Mouse (Mus musculus): ENCODE measurements around the gene Esyt2. TPM values are rescaled to one million over a fixed set of nuclear protein-coding genes. Genes with fewer than 3 reads are reported as not detected.

Gene Esyt2
- polyA plus RNA-seq, 1 experiment from 2014 or later, result 15.7 TPM

DNA sequence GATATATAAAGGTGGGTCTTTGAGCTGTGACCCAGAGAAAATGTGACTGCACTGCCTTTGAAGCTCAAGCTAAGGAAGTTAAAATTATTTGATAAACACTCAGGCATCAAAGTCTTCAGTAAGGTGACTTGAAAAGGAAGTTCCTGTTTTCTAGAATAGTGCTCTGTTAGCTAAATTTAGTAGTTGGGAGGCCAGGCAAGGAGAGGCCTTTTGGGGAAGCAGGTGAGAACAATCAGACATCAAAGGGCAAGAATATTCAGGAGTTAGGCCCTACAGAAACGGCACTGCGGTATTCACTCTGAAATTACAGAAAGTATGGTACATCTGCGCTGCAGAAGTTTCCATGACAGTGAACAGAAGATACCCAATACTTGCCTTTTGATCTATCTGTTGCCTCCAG is 34.5 kb downstream of the Esyt2 start:
- H3K9me3 ChIP-seq (replicated peaks; ENCODE audit: control insufficient read depth, low read length), result no peaks in the 10 kb centered on the region
- no peak overlapping the region for H3K4me3 ChIP-seq (ENCODE audit: low read depth, low read length)
- H3K4me2 ChIP-seq, result no peak overlapping the region
- H3K4me1 ChIP-seq (ENCODE audit: control insufficient read depth, insufficient read depth, low read length), result 0 out of 2 replicates have a peak, but pooled peaks cover 2% of the 10 kb centered on the region
- H3K9ac ChIP-seq (ENCODE audit: low read depth, low read length), result no peak overlapping the region
- no peak overlapping the region for H3K27ac ChIP-seq (ENCODE audit: low read depth, low read length)
- H3K27me3 ChIP-seq (ENCODE audit: control insufficient read depth, insufficient read depth, low read length), result no peaks in the 10 kb centered on the region
- no peaks in the 10 kb centered on the region for H3K36me3 ChIP-seq (ENCODE audit: control insufficient read depth, insufficient read depth, low read length)
- no peak for ATAC-seq (replicated peaks; ENCODE audit: insufficient number of reproducible peaks, low FRiP score, low TSS enrichment)
- WGBS (ENCODE audit: insufficient replicate concordance), result 85% methylated on average over 3 of the region's 3 CpGs

DNA sequence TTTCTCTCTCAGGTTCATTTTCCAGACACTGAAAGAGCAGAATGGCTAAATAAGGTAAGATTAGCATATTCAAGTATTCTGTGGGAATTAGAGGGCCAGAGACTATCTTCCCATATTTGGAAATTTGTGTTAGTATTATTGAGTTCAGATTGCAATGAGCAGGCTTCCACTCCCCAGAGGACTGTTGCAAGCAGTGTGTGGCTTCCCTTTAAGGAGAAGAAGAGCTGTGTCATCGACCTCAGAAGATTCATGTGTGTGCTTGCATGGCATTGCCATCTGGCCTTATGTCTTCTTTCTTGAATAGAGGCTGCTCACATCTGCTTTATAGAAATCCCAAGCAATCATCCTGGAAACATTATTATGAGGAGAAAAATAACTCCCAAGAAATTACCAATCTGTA is 36.8 kb downstream of the Esyt2 start:
- Histone ChIP-seq H3K9ac (ENCODE audit: low read depth, low read length) (no peak overlapping the region), H3K4me2 (no peak overlapping the region), H3K9me3 (replicated peaks; ENCODE audit: control insufficient read depth, low read length) (no peaks in the 10 kb centered on the region), H3K27ac (ENCODE audit: low read depth, low read length) (no peak overlapping the region), H3K4me1 (ENCODE audit: control insufficient read depth, insufficient read depth, low read length) (0 out of 2 replicates have a peak, but pooled peaks cover 2% of the 10 kb centered on the region), H3K36me3 (ENCODE audit: control insufficient read depth, insufficient read depth, low read length) (no peaks in the 10 kb centered on the region), H3K4me3 (ENCODE audit: low read depth, low read length) (no peak overlapping the region), H3K27me3 (ENCODE audit: control insufficient read depth, insufficient read depth, low read length) (no peaks in the 10 kb centered on the region)
- ATAC-seq (replicated peaks; ENCODE audit: insufficient number of reproducible peaks, low FRiP score, low TSS enrichment), result no peak
- 86% methylated on average over 1 of the region's 1 CpGs for WGBS (ENCODE audit: insufficient replicate concordance)

DNA sequence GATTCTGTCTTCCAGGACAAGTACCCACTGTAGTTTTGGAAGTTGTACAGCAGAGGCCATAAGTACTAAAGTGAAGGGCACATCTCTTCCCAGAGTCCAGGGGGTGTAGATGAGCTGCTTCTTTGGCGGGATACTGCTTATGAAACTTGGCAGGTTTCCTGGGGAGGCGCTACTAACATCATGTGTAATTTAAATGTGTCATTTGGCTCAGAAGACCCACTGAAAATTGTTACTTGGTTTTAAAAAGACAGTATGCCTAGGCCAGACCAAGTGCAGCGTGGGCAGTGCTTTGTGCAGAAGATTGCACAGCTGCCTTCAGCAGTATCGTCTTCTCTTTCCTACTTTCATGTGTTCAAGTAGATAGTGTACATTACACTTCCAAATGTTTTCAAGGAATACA is 44.5 kb downstream of the Esyt2 start:
- ATAC-seq (replicated peaks; ENCODE audit: insufficient number of reproducible peaks, low FRiP score, low TSS enrichment), result no peak
- 83% methylated on average over 4 of the region's 4 CpGs for WGBS (ENCODE audit: insufficient replicate concordance)
- H3K9ac ChIP-seq (ENCODE audit: low read depth, low read length), result no peak overlapping the region

DNA sequence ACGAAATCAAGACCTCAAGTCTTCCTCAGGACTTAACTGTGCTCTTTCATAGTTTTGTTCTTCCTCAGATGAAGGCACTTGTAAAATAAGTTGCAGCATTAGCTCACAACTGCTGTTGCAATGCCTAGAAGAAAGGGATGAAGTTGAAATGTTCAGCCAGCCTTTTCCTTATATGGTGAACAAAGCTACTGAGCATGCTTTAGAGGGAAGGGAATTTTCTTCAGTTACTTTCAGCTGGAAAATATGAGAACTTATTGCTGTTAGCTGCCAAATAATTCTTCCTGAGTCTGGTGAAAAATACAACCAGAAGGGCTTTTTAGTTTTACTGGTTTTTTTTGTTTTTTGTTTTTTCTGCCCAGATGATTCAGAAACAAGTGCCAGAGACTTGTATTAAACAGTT is 45.2 kb downstream of the Esyt2 start:
- Histone ChIP-seq H3K4me3 (ENCODE audit: low read depth, low read length) (no peak overlapping the region), H3K4me2 (no peak overlapping the region), H3K9me3 (replicated peaks; ENCODE audit: control insufficient read depth, low read length) (no peaks in the 10 kb centered on the region), H3K36me3 (ENCODE audit: control insufficient read depth, insufficient read depth, low read length) (peaks cover 3% of the 10 kb centered on the region; the same call in 1 of the 2 replicates), H3K9ac (ENCODE audit: low read depth, low read length) (no peak overlapping the region), H3K27ac (ENCODE audit: low read depth, low read length) (no peak overlapping the region), H3K27me3 (ENCODE audit: control insufficient read depth, insufficient read depth, low read length) (no peaks in the 10 kb centered on the region), H3K4me1 (ENCODE audit: control insufficient read depth, insufficient read depth, low read length) (no peaks in the 10 kb centered on the region)
- no peak for ATAC-seq (replicated peaks; ENCODE audit: insufficient number of reproducible peaks, low FRiP score, low TSS enrichment)
- 70% methylated on average over 1 of the region's 1 CpGs for WGBS (ENCODE audit: insufficient replicate concordance)

More for the DNA sequence above, 44.5 kb downstream of the Esyt2 start:
- Histone ChIP-seq H3K4me2 (no peak overlapping the region), H3K4me3 (ENCODE audit: low read depth, low read length) (no peak overlapping the region), H3K4me1 (ENCODE audit: control insufficient read depth, insufficient read depth, low read length) (no peaks in the 10 kb centered on the region), H3K9me3 (replicated peaks; ENCODE audit: control insufficient read depth, low read length) (no peaks in the 10 kb centered on the region), H3K27me3 (ENCODE audit: control insufficient read depth, insufficient read depth, low read length) (no peaks in the 10 kb centered on the region), H3K27ac (ENCODE audit: low read depth, low read length) (no peak overlapping the region), H3K36me3 (ENCODE audit: control insufficient read depth, insufficient read depth, low read length) (peaks cover 3% of the 10 kb centered on the region; the same call in 1 of the 2 replicates)

DNA sequence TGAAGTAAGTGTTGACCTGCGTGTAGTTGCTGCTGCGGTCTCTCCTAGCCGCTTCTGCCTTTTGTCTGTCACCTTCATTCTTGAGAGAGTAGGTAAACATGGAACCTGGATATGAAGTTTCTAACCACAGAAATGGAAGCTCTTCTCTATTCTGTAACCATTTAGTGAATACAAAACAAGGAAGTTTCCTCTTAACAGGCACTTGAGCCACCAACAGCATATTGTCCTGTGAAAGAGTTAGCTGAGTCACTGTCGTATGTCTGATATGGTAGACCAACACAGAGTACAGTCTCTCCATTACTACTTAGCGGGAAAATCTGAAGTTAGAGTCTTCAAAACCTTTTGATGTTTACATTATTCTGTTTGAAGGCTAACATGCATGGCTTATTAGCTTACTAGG is 53.3 kb downstream of the Esyt2 start:
- H3K36me3 ChIP-seq (ENCODE audit: control insufficient read depth, insufficient read depth, low read length), result no peaks in the 10 kb centered on the region
- no peak for ATAC-seq (replicated peaks; ENCODE audit: insufficient number of reproducible peaks, low FRiP score, low TSS enrichment)
- H3K9ac ChIP-seq (ENCODE audit: low read depth, low read length), result no peak overlapping the region
- 80% methylated on average over 5 of the region's 5 CpGs for WGBS (ENCODE audit: insufficient replicate concordance)
- H3K4me3 ChIP-seq (ENCODE audit: low read depth, low read length), result no peak overlapping the region
- no peaks in the 10 kb centered on the region for H3K4me1 ChIP-seq (ENCODE audit: control insufficient read depth, insufficient read depth, low read length)
- no peaks in the 10 kb centered on the region for H3K9me3 ChIP-seq (replicated peaks; ENCODE audit: control insufficient read depth, low read length)
- H3K27ac ChIP-seq (ENCODE audit: low read depth, low read length), result no peak overlapping the region
- no peak overlapping the region for H3K4me2 ChIP-seq
- H3K27me3 ChIP-seq (ENCODE audit: control insufficient read depth, insufficient read depth, low read length), result no peaks in the 10 kb centered on the region

DNA sequence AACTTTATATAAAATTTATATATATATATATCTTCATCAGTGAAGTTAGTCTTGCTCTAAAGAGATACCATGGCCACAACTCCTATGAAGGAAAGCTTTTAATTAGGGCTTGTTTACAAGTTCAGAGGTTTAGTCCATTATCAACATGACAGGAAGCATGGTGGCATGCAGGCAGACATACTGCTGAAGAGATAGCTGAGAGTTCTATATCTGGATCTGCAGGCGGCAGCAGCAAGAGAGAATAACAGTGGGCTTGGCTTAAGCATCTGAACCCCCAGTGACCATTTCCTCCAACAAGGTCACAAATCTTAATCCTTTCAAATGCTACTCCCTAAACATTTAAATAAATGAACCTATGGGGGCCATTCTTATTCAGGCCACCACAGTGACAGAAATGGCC is 59.2 kb downstream of the Esyt2 start:
- H3K4me2 ChIP-seq, result no peak overlapping the region
- no peaks in the 10 kb centered on the region for H3K9me3 ChIP-seq (replicated peaks; ENCODE audit: control insufficient read depth, low read length)
- no peak overlapping the region for H3K9ac ChIP-seq (ENCODE audit: low read depth, low read length)
- 39% methylated on average over 1 of the region's 1 CpGs for WGBS (ENCODE audit: insufficient replicate concordance)
- H3K27ac ChIP-seq (ENCODE audit: low read depth, low read length), result no peak overlapping the region
- H3K4me3 ChIP-seq (ENCODE audit: low read depth, low read length), result no peak overlapping the region
- no peak for ATAC-seq (replicated peaks; ENCODE audit: insufficient number of reproducible peaks, low FRiP score, low TSS enrichment)
- no peaks in the 10 kb centered on the region for H3K27me3 ChIP-seq (ENCODE audit: control insufficient read depth, insufficient read depth, low read length)
- no peaks in the 10 kb centered on the region for H3K4me1 ChIP-seq (ENCODE audit: control insufficient read depth, insufficient read depth, low read length)
- H3K36me3 ChIP-seq (ENCODE audit: control insufficient read depth, insufficient read depth, low read length), result no peaks in the 10 kb centered on the region

DNA sequence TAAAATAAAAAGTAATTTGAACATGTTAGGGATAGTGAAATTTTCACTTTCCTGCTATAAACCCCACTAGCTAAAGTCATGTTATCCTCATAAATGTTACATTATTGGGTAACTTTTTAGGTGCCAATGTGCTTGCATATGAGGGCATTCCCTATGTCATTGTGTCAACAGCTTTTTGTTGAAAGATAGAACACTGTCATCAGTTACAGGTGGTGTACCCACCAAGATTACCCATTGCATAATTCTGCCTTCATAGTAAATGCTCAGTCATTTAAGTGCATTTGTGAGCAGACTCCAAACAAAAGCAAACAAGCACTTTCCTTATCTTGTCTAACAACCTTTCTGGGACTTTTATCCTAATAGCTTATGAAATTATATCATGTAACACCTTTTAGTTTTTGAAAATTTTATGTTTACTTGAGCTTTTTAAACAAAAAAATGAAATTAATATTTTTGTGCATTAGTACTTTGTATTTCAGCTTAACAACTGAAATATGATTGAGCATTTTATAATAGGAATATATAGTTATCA is 67.8 kb downstream of the Esyt2 start:
- no peak for ATAC-seq (replicated peaks; ENCODE audit: insufficient number of reproducible peaks, low FRiP score, low TSS enrichment)

DNA sequence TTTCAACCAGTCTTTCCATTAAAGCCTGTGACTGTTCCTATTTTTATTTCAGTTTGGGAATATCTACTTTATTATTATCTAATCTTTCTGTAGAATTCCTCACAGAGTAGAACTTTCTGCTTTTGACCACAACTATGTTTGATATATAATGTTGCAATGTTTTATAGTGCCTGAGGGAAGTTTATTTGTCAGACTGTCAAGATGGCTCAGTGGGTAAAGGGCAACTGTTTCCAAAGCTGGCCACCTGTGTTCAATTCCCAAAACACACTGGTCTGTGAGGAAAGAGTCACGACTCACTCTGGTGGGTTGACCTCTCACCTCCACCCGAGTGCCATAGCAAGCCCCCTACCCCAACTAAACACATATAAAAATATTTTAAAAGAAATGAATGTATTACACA is 68.4 kb downstream of the Esyt2 start:
- Histone ChIP-seq H3K9ac (ENCODE audit: low read depth, low read length) (no peak overlapping the region), H3K36me3 (ENCODE audit: control insufficient read depth, insufficient read depth, low read length) (peaks cover 10% of the 10 kb centered on the region; the same call in 1 of the 2 replicates), H3K4me2 (no peak overlapping the region), H3K4me1 (ENCODE audit: control insufficient read depth, insufficient read depth, low read length) (no peaks in the 10 kb centered on the region), H3K27me3 (ENCODE audit: control insufficient read depth, insufficient read depth, low read length) (no peaks in the 10 kb centered on the region), H3K27ac (ENCODE audit: low read depth, low read length) (no peak overlapping the region), H3K9me3 (replicated peaks; ENCODE audit: control insufficient read depth, low read length) (no peaks in the 10 kb centered on the region), H3K4me3 (ENCODE audit: low read depth, low read length) (no peak overlapping the region)
- WGBS (ENCODE audit: insufficient replicate concordance), result 77% methylated on average over 2 of the region's 2 CpGs
- ATAC-seq (replicated peaks; ENCODE audit: insufficient number of reproducible peaks, low FRiP score, low TSS enrichment), result no peak

More for the DNA sequence above, 67.8 kb downstream of the Esyt2 start:
- no peak overlapping the region for H3K27ac ChIP-seq (ENCODE audit: low read depth, low read length)
- H3K27me3 ChIP-seq (ENCODE audit: control insufficient read depth, insufficient read depth, low read length), result no peaks in the 10 kb centered on the region
- H3K4me3 ChIP-seq (ENCODE audit: low read depth, low read length), result no peak overlapping the region
- no peak overlapping the region for H3K4me2 ChIP-seq
- H3K9ac ChIP-seq (ENCODE audit: low read depth, low read length), result no peak overlapping the region
- H3K4me1 ChIP-seq (ENCODE audit: control insufficient read depth, insufficient read depth, low read length), result no peaks in the 10 kb centered on the region
- no peaks in the 10 kb centered on the region for H3K9me3 ChIP-seq (replicated peaks; ENCODE audit: control insufficient read depth, low read length)
- H3K36me3 ChIP-seq (ENCODE audit: control insufficient read depth, insufficient read depth, low read length), result peaks cover 10% of the 10 kb centered on the region; the same call in 1 of the 2 replicates

DNA sequence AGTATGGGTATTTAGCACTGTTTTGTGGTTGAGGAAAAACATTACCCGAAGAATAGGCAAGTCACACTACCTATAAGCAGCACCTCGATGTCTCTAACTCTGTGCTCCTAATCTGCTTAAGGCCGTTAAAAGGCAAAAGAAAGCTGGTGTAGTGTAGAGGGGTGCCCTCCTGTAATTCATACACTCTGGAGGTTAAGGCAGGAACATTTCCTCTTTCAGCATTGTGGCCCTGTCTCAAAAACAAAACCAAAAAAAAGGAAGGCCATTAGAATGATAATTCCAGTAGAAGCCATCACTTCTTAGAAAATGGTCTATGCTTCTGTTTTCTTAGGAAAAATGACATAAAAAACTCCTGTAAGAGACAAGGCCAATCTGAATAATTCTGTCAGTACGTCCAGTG is 70.0 kb downstream of the Esyt2 start:
- 90% methylated on average over 4 of the region's 4 CpGs for WGBS (ENCODE audit: insufficient replicate concordance)
- no peaks in the 10 kb centered on the region for H3K27me3 ChIP-seq (ENCODE audit: control insufficient read depth, insufficient read depth, low read length)
- no peaks in the 10 kb centered on the region for H3K4me1 ChIP-seq (ENCODE audit: control insufficient read depth, insufficient read depth, low read length)
- H3K9me3 ChIP-seq (replicated peaks; ENCODE audit: control insufficient read depth, low read length), result no peaks in the 10 kb centered on the region
- H3K4me2 ChIP-seq, result no peak overlapping the region
- peaks cover 10% of the 10 kb centered on the region; the same call in 1 of the 2 replicates for H3K36me3 ChIP-seq (ENCODE audit: control insufficient read depth, insufficient read depth, low read length)
- no peak overlapping the region for H3K4me3 ChIP-seq (ENCODE audit: low read depth, low read length)
- H3K27ac ChIP-seq (ENCODE audit: low read depth, low read length), result no peak overlapping the region
- no peak for ATAC-seq (replicated peaks; ENCODE audit: insufficient number of reproducible peaks, low FRiP score, low TSS enrichment)
- H3K9ac ChIP-seq (ENCODE audit: low read depth, low read length), result no peak overlapping the region

Measured in heart, embryonic 11.5 days (tissue).